8 mouse cellular contexts compared by ENCODE assay signal in genomic region chr5:103803927-103804590, GRCm38 (mm10).
DNase-seq lines count a peak whose midpoint lies in the region; ATAC-seq and TF ChIP-seq lines count a peak whose summit lies in the region.

No protein-coding gene starts in this region.

- no peak for TF ChIP-seq EP300 in heart, adult 2 months (IDR thresholded peaks at IDR 0.05; ENCODE audit: insufficient read depth, low read depth, low read length)

- H3K27ac ChIP-seq in cerebellum, adult 2 months (ENCODE audit: insufficient read depth, low read length), result no peak overlapping the region
- H3K27ac ChIP-seq in heart, adult 2 months, result peak overlapping the region; percentile 69
- H3K27ac ChIP-seq in limb, embryonic 14.5 days (replicated peaks; ENCODE audit: low read depth, low read length), result peak overlapping the region; percentile 33; the same call in 1 of the 2 replicates
- peak overlapping the region; percentile 20; the same call in 1 of the 2 replicates for H3K27ac ChIP-seq in neural tube, embryonic 15.5 days (replicated peaks)

- no peak overlapping the region for H3K4me3 ChIP-seq in cerebellum, adult 2 months (replicated peaks; ENCODE audit: insufficient read depth, low read depth, low read length)
- no peak overlapping the region for H3K4me3 ChIP-seq in heart, adult 2 months
- H3K4me3 ChIP-seq in limb, embryonic 14.5 days (replicated peaks; ENCODE audit: low read length), result no peak overlapping the region
- no peak overlapping the region for H3K4me3 ChIP-seq in neural tube, embryonic 15.5 days (replicated peaks)

- TF ChIP-seq POLR2A in cerebellum, adult 2 months (IDR thresholded peaks at IDR 0.05; ENCODE audit: borderline replicate concordance, insufficient read depth, low read length), result no peak
- no peak for TF ChIP-seq POLR2A in heart, adult 2 months (IDR thresholded peaks at IDR 0.05; ENCODE audit: insufficient read depth, low read depth, low read length)
- TF ChIP-seq POLR2A in limb, embryonic 14.5 days (IDR thresholded peaks at IDR 0.05; ENCODE audit: borderline replicate concordance, extremely low read depth, insufficient read depth, insufficient read length), result no peak

- 0 out of 2 replicates have a peak overlapping the region, but pooled peaks have one; percentile 35 for H3K9ac ChIP-seq in heart, adult 2 months (ENCODE audit: low read depth, low read length)
- peak overlapping the region; percentile 16; the same call in 1 of the 2 replicates for H3K9ac ChIP-seq in limb, embryonic 14.5 days (ENCODE audit: low read depth, low read length, severe bottlenecking)
- no peak overlapping the region for H3K9ac ChIP-seq in neural tube, embryonic 15.5 days (replicated peaks)

- H3K27me3 ChIP-seq in cerebellum, adult 2 months (ENCODE audit: control insufficient read depth, insufficient read depth, low read length), result no peaks in the 10 kb centered on the region
- no peaks in the 10 kb centered on the region for H3K27me3 ChIP-seq in heart, adult 2 months (ENCODE audit: control insufficient read depth, insufficient read depth, low read length)
- H3K27me3 ChIP-seq in limb, embryonic 14.5 days (ENCODE audit: control insufficient read depth, insufficient read depth, low read length), result no peaks in the 10 kb centered on the region
- no peaks in the 10 kb centered on the region for H3K27me3 ChIP-seq in neural tube, embryonic 15.5 days (replicated peaks)

- no peak for ATAC-seq in limb, embryonic 14.5 days (ENCODE audit: low FRiP score, low read depth)
- ATAC-seq in neural tube, embryonic 15.5 days (ENCODE audit: low FRiP score), result peak; percentile 74

- intact Hi-C loops in heart, adult 2 months (cut with DNase I), result no loop called here

- H3K4me1 ChIP-seq in cerebellum, adult 2 months (ENCODE audit: control insufficient read depth, insufficient read depth, low read length), result peaks cover 3% of the 10 kb centered on the region; the same call in 1 of the 2 replicates
- H3K4me1 ChIP-seq in heart, adult 2 months (ENCODE audit: control insufficient read depth, insufficient read depth, low read length), result peaks cover 29% of the 10 kb centered on the region
- peaks cover 27% of the 10 kb centered on the region for H3K4me1 ChIP-seq in limb, embryonic 14.5 days (ENCODE audit: control insufficient read depth, insufficient read depth, low read length)
- H3K4me1 ChIP-seq in neural tube, embryonic 15.5 days, result peaks cover 20% of the 10 kb centered on the region

- peak; percentile 59 to 70 for DNase-seq in cerebellum, adult 2 months
- DNase-seq in cerebellum, adult 11-12 months, result no peak
- peak; percentile 68 for DNase-seq in embryo, embryonic 10 days (ENCODE audit: low spot score)
- DNase-seq in heart, adult 2 months, result peak; percentile 66 to 80
- peak; percentile 81 to 83 for DNase-seq in kidney, adult 8-10 months
- DNase-seq in limb, embryonic 14.5 days (ENCODE audit: low spot score), result no peak
- DNase-seq in thymus, postnatal 0 days (ENCODE audit: low spot score), result no peak

- no peak overlapping the region for H3K4me2 ChIP-seq in limb, embryonic 14.5 days (replicated peaks; ENCODE audit: low read depth, low read length, severe bottlenecking)
- no peak overlapping the region for H3K4me2 ChIP-seq in neural tube, embryonic 15.5 days

- WGBS in cerebellum, adult 2 months, result 19% methylated on average over 8 of the region's 8 CpGs
- WGBS in heart, adult 2 months, result 22% methylated on average over 8 of the region's 8 CpGs
- 21% methylated on average over 8 of the region's 8 CpGs for WGBS in limb, embryonic 14.5 days
- 14% methylated on average over 8 of the region's 8 CpGs for WGBS in neural tube, embryonic 15.5 days

- H3K9me3 ChIP-seq in limb, embryonic 14.5 days (ENCODE audit: control insufficient read depth, low read length), result no peaks in the 10 kb centered on the region
- no peaks in the 10 kb centered on the region for H3K9me3 ChIP-seq in neural tube, embryonic 15.5 days (replicated peaks)

- H3K79me2 ChIP-seq in heart, adult 2 months (replicated peaks; ENCODE audit: control insufficient read depth, insufficient read depth, low read length), result peaks cover 4% of the 10 kb centered on the region; the same call in 1 of the 2 replicates

- H3K36me3 ChIP-seq in heart, adult 2 months (ENCODE audit: control insufficient read depth, insufficient read depth, low read length), result peaks cover 20% of the 10 kb centered on the region
- H3K36me3 ChIP-seq in limb, embryonic 14.5 days (ENCODE audit: control insufficient read depth, insufficient read depth, low read length), result no peaks in the 10 kb centered on the region
- H3K36me3 ChIP-seq in neural tube, embryonic 15.5 days, result no peaks in the 10 kb centered on the region

- no peak for TF ChIP-seq CTCF in cerebellum, adult 2 months (IDR thresholded peaks at IDR 0.05; ENCODE audit: borderline replicate concordance, insufficient read depth, low read depth, low read length)
- no peak for TF ChIP-seq CTCF in heart, adult 2 months (IDR thresholded peaks at IDR 0.05)

Comparison
In these comparisons a context has a peak if more than half of its experiments do, and no peak if none do; other contexts are left out.
1. DNase-seq: peak in cerebellum, adult 2 months (2 of 2), embryo, embryonic 10 days (single experiment), heart, adult 2 months (2 of 2) and kidney, adult 8-10 months (2 of 2); none in cerebellum, adult 11-12 months (single experiment), limb, embryonic 14.5 days (single experiment) and thymus, postnatal 0 days (single experiment).